Mouse (Mus musculus) heart, embryonic 14.5 days (tissue): ENCODE measurements around the gene Marf1. TPM values are rescaled to one million over a fixed set of nuclear protein-coding genes. Genes with fewer than 3 reads are reported as not detected.
A peak's percentile ranks its signal among the peaks of the same experiment; 100 is the strongest.

ENCODE experiments used
- ATAC-seq: fragments of 200-750 bp; cut with Nextera tagmentation; 2 replicates; pipeline ENCODE4 v1.8.0; 2017; ENCODE audit warnings: low read depth, moderate TSS enrichment; ENCODE audit not compliant: insufficient number of reproducible peaks, insufficient read depth, low FRiP score
- H3K27ac ChIP-seq, 2 experiments: fragments of 200-500 bp in 1 of 2; fragments of 300-500 bp in 1 of 2; sonication (generic) in 1 of 2; replicated peaks in 1 of 2; 2 replicates each; pipeline ENCODE4 v1.5.1; 2012 to 2014; ENCODE audit warnings: low read depth in 2 of 2, low read length in 2 of 2, control low read depth in 1 of 2, mild to moderate bottlenecking in 1 of 2, mixed read lengths in 1 of 2; ENCODE audit not compliant: control insufficient read depth in 1 of 2, insufficient read depth in 1 of 2
- H3K27me3 ChIP-seq: fragments of 300-500 bp; sonication (generic); 2 replicates; pipeline ENCODE4 v1.6.1; 2014; ENCODE audit warnings: mild to moderate bottlenecking, low read length, control low read depth; ENCODE audit not compliant: control insufficient read depth, insufficient read depth
- H3K36me3 ChIP-seq: fragments of 300-500 bp; sonication (generic); 2 replicates; pipeline ENCODE4 v1.6.1; 2014; ENCODE audit warnings: mild to moderate bottlenecking, control low read depth, low read length, mixed read lengths; ENCODE audit not compliant: control insufficient read depth, insufficient read depth
- H3K4me1 ChIP-seq, 2 experiments: fragments of 200-500 bp in 1 of 2; fragments of 300-500 bp in 1 of 2; sonication (generic) in 1 of 2; 2 replicates each; pipeline ENCODE4 v1.6.1; 2012 to 2014; ENCODE audit warnings: low read length in 2 of 2, control low read depth in 1 of 2, mixed read lengths in 1 of 2; ENCODE audit not compliant: control insufficient read depth in 2 of 2, insufficient read depth in 2 of 2
- H3K4me2 ChIP-seq: fragments of 300-500 bp; sonication (generic); 2 replicates; pipeline ENCODE4 v1.6.1; 2014; ENCODE audit warnings: mild to moderate bottlenecking, low read length
- H3K4me3 ChIP-seq, 2 experiments: fragments of 200-500 bp in 1 of 2; fragments of 300-500 bp in 1 of 2; sonication (generic) in 1 of 2; 2 replicates each; pipeline ENCODE4 v1.5.1; 2012 to 2014; ENCODE audit warnings: low read length in 2 of 2, mild to moderate bottlenecking in 2 of 2, control low read depth in 1 of 2, low read depth in 1 of 2, moderate library complexity in 1 of 2; ENCODE audit not compliant: control insufficient read depth in 1 of 2, insufficient read depth in 1 of 2
- H3K9ac ChIP-seq: fragments of 300-500 bp; sonication (generic); 2 replicates; pipeline ENCODE4 v1.6.1; 2014; ENCODE audit warnings: mild to moderate bottlenecking, low read length
- H3K9me3 ChIP-seq: fragments of 300-500 bp; sonication (generic); 2 replicates; pipeline ENCODE4 v1.6.1; 2016; ENCODE audit warnings: low read length, control low read depth; ENCODE audit not compliant: control insufficient read depth
- WGBS: fragments of 180-500 bp; shearing (Covaris S2); extraction: QIAGEN DNeasy Blood & Tissue Kit; methylation state at CpG from one replicate; pipeline ENCODE4 v1.1.7; 2014; 5-methylcytosine and 5-hydroxymethylcytosine counted together
- polyA plus RNA-seq: library from polyadenylated mRNA; unstranded; fragments of >200 nt; fragmentation: Nextera tagmentation; extraction: Ambion mirVana; gene quantifications from 2 replicates; pipeline ENCODE4 v1.2.1, GENCODE M21; 2014

Gene Marf1
- polyA plus RNA-seq = 10.3 and 12.2 TPM in 2 replicates

GRCm38 (mm10) chr16:14162988-14163416, at the start of gene Marf1, which contains the start of gene Nde1:
Gene Marf1, minus strand, starts transcription at chr16:14163351.
Gene Nde1, plus strand, starts transcription at chr16:14163275.
- under 1% methylated on average over 39 of the region's 43 CpGs for WGBS
- Histone ChIP-seq H3K4me2 (peak within 1 kb of the TSS; percentile 71), H3K9ac (peak within 1 kb of the TSS; percentile 88), H3K4me3 (peak within 1 kb of the TSS; percentile 61 to 72), H3K36me3 (peaks cover 6% of the 10 kb centered on the region), H3K4me1 (peaks cover 0 to 25% of the 10 kb centered on the region in 2 experiments; a peak in 3 of 4 replicates), H3K27me3 (no peaks in the 10 kb centered on the region), H3K27ac (peak within 1 kb of the TSS; percentile 55 to 82), H3K9me3 (no peaks in the 10 kb centered on the region)
- ATAC-seq = peak; percentile 83

DNA sequence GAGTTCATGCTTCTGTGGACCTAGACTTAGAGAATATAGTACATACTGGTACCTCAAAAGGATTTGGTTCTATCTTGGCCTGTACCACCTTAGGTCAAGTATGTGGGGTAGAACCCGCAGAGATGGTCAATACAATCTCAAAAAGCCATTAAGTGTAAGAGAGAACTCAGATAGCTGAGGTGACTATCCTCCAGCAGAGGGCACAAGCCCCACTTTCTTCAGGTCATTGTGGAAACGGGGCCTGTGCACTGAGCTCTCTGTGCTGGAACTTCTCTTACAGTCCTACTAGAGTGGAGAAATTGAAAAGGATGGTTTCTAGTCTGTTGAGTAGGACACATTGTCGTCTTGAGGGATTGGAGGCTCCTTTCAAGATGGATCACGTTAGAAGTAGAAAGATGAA, 35.6 kb upstream of the Marf1 start:
- Histone ChIP-seq H3K4me3 (no peak overlapping the region), H3K27ac (no peak overlapping the region), H3K27me3 (no peaks in the 10 kb centered on the region), H3K36me3 (no peaks in the 10 kb centered on the region), H3K4me1 (no peaks in the 10 kb centered on the region), H3K4me2 (no peak overlapping the region), H3K9me3 (no peaks in the 10 kb centered on the region), H3K9ac (no peak overlapping the region)
- no peak for ATAC-seq
- 63% methylated on average over 4 of the region's 4 CpGs for WGBS

DNA sequence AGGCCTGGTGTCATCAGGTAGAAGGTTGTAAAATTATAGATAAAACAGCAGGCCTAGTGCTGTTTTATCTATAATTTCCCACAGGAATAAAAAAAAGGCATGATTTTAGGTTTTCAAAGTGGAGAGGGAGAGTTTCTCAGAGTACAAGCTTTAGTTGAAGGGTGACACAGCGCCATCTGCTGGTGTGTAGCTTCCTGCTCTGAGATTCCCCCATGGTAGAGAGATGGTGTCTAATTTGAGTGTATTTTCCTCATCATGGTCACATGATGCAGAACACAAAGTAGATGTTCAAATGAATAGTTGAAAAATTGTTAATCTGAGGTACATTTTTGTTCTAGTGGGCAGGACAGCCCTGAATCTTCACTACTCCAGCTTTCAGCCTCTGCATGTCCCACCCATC, 32.3 kb upstream of the Marf1 start:
- no peak for ATAC-seq
- Histone ChIP-seq H3K27ac (no peak overlapping the region), H3K9ac (no peak overlapping the region), H3K36me3 (peaks cover 30% of the 10 kb centered on the region), H3K4me1 (no peaks in the 10 kb centered on the region), H3K4me2 (no peak overlapping the region), H3K27me3 (no peaks in the 10 kb centered on the region), H3K9me3 (no peaks in the 10 kb centered on the region), H3K4me3 (no peak overlapping the region)
- 10% methylated on average over 1 of the region's 1 CpGs for WGBS

- Histone ChIP-seq H3K9me3 (no peaks in the 10 kb centered on the region), H3K4me3 (no peak overlapping the region), H3K4me1 (no peaks in the 10 kb centered on the region), H3K4me2 (no peak overlapping the region), H3K27ac (no peak overlapping the region), H3K36me3 (peaks cover 41% of the 10 kb centered on the region), H3K27me3 (no peaks in the 10 kb centered on the region), H3K9ac (no peak overlapping the region)
- no peak for ATAC-seq
- 64% methylated on average over 9 of the region's 9 CpGs for WGBS
Observed at GRCm38 (mm10) chr16:14194164-14194950, 31.2 kb upstream of the Marf1 start.

DNA sequence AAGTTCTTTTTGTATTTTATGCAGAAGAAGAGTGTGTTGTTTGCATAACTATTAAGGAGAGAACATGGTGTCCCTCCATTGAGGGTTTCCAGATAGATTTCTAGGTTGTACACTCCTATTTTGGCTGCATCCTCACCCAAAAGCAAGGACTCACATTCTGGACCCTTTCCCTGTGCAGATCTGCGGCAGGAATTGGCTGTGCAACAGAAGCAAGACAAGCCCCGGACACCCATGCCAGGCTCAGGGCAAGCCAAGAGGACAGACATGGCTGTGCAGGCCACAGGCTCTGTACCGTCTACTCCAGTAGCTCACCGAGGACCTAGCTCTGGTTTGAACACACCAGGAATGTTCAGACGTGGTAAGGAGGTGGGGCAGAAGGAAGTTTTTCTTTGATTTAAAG, 22.4 kb upstream of the Marf1 start:
- 97% methylated on average over 5 of the region's 5 CpGs for WGBS
- no peak for ATAC-seq
- no peaks in the 10 kb centered on the region for H3K9me3 ChIP-seq
- no peak overlapping the region for H3K4me2 ChIP-seq
- H3K4me3 ChIP-seq = no peak overlapping the region
- H3K4me1 ChIP-seq = peaks cover 0 to under 1% of the 10 kb centered on the region in 2 experiments; a peak in 1 of 4 replicates
- H3K36me3 ChIP-seq = peaks cover 97% of the 10 kb centered on the region
- no peaks in the 10 kb centered on the region for H3K27me3 ChIP-seq
- no peak overlapping the region for H3K27ac ChIP-seq
- H3K9ac ChIP-seq = no peak overlapping the region

DNA sequence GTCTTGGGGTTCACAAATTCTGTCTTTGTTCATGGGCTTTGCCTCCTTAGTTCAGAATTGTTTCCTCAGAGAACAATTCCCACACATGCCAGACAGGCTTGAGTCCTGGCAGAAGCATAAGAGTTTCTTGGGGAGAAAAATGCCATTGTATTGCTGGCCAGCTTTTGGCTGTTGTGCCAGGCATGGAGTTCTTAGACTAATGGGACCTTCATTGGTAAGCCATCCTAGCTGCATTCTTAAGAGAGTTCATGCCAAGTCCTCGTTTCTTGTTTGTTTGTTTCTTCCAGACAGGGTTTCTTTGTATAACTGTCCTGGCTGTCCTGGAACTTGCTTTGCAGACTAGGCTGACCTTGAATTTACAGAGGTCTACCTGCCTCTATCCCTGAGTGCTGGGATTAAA, 20.7 kb upstream of the Marf1 start:
- no peaks in the 10 kb centered on the region for H3K9me3 ChIP-seq
- WGBS = 79% methylated on average over 1 of the region's 1 CpGs
- peaks cover 0 to 7% of the 10 kb centered on the region in 2 experiments; a peak in 1 of 4 replicates for H3K4me1 ChIP-seq
- peaks cover 96% of the 10 kb centered on the region for H3K36me3 ChIP-seq
- no peak overlapping the region for H3K27ac ChIP-seq
- no peak for ATAC-seq
- no peaks in the 10 kb centered on the region for H3K27me3 ChIP-seq
- no peak overlapping the region for H3K4me3 ChIP-seq
- H3K9ac ChIP-seq = no peak overlapping the region
- H3K4me2 ChIP-seq = no peak overlapping the region

- H3K27me3 ChIP-seq = no peaks in the 10 kb centered on the region
- H3K4me3 ChIP-seq = no peak overlapping the region
- no peaks in the 10 kb centered on the region for H3K9me3 ChIP-seq
- peaks cover 94% of the 10 kb centered on the region for H3K36me3 ChIP-seq
- no peak overlapping the region for H3K9ac ChIP-seq
- H3K27ac ChIP-seq = no peak overlapping the region
- no peak for ATAC-seq
- 98% methylated on average over 5 of the region's 5 CpGs for WGBS
- peaks cover 0 to 7% of the 10 kb centered on the region in 2 experiments; a peak in 1 of 4 replicates for H3K4me1 ChIP-seq
- no peak overlapping the region for H3K4me2 ChIP-seq
Observed at GRCm38 (mm10) chr16:14182360-14182759, 19.2 kb upstream of the Marf1 start.
